Mouse (Mus musculus) embryonic fibroblast, embryonic 13.5 days (primary cell): Measurements from ENCODE around the gene Hip1. TPM values are rescaled to one million over a fixed set of nuclear protein-coding genes. Genes with fewer than 3 reads are reported as not detected.

Source experiments
- H3K27ac ChIP-seq: 2 replicates; pipeline ENCODE4 v1.5.1; 2012; ENCODE audit warnings: low read length, control low read depth, inconsistent platforms; ENCODE audit not compliant: insufficient read depth
- H3K4me1 ChIP-seq: 2 replicates; pipeline ENCODE4 v1.6.1; 2011; ENCODE audit warnings: low read length; ENCODE audit not compliant: control insufficient read depth, insufficient read depth
- H3K4me3 ChIP-seq: 2 replicates; pipeline ENCODE4 v1.5.1; 2011; ENCODE audit warnings: mild to moderate bottlenecking, control low read depth, low read length; ENCODE audit not compliant: insufficient read depth
- CTCF ChIP-seq: IDR thresholded peaks from 2 replicates; pipeline ENCODE4 v1.5.1; 2011; ENCODE audit warnings: mild to moderate bottlenecking, control low read depth, low read length, moderate library complexity, borderline replicate concordance; ENCODE audit not compliant: insufficient read depth
- POLR2A ChIP-seq: IDR thresholded peaks from 2 replicates; pipeline ENCODE4 v1.6.1; 2011; ENCODE audit warnings: low read depth, mild to moderate bottlenecking, control low read depth, low read length, moderate library complexity
- polyA plus RNA-seq: library from polyadenylated mRNA; stranded (reverse); fragments of >200 nt; gene quantifications from 2 replicates; pipeline ENCODE4 v1.2.4, GENCODE M21; 2011; ENCODE audit warnings: low read depth; ENCODE audit not compliant: missing spikeins, insufficient read length

The Hip1 gene
- polyA plus RNA-seq: 40.1 and 44.2 TPM in 2 replicates

DNA sequence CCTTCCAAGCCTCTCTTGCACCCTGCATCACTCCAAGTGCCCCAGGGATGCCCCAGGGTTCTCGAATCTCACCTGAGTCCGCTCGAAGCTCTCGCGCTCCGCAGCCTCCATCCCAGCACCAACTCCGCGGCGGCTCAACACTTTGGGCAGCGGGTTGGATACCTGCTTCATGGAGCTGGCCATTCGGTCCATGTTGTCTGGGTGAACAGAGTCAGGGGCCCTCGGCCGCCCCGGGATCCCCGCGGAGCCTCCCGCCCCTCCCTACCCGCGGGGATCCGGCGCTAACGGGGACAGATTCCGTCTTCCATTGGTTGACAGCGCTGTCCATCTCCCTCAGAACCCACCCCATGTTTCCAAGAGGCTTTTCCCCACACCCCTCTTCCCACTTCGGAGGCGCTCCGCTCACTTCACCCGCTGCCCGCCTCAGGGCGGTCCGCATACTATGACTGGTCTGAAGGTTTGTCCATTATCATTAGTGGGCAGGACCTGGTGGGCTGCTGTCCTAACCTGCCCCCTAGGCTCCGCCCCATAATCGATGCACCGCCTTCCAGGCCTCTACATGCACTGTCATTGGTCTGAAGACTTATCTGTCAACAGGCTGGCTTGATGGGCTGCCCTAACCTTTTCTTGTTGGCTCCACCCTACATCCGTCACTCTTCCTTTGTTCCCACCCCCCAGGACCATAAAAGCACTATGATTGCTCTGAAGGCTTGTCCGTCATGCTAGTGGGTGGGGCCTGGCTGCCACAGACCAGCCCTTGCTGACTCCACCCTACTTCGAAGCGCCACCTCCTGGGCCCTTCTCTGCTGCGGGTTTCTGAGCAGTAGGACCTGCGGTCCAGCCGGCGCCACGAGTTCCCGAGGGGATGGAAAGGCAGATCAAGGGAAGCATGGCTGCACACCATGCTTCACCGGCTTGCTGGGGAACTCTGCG lies at the start of gene Hip1:
Hip1 (minus strand) TSS at position 256 of the 933 bp plus-strand sequence.
- TF ChIP-seq POLR2A: peak; percentile 91
- TF ChIP-seq CTCF: 0 out of 2 replicates have a peak, but pooled peaks have one; percentile 7
- no peaks in the 10 kb centered on the region for H3K4me1 ChIP-seq
- H3K4me3 ChIP-seq: peak within 1 kb of the TSS; percentile 89
- no peak within 1 kb of the TSS for H3K27ac ChIP-seq

DNA sequence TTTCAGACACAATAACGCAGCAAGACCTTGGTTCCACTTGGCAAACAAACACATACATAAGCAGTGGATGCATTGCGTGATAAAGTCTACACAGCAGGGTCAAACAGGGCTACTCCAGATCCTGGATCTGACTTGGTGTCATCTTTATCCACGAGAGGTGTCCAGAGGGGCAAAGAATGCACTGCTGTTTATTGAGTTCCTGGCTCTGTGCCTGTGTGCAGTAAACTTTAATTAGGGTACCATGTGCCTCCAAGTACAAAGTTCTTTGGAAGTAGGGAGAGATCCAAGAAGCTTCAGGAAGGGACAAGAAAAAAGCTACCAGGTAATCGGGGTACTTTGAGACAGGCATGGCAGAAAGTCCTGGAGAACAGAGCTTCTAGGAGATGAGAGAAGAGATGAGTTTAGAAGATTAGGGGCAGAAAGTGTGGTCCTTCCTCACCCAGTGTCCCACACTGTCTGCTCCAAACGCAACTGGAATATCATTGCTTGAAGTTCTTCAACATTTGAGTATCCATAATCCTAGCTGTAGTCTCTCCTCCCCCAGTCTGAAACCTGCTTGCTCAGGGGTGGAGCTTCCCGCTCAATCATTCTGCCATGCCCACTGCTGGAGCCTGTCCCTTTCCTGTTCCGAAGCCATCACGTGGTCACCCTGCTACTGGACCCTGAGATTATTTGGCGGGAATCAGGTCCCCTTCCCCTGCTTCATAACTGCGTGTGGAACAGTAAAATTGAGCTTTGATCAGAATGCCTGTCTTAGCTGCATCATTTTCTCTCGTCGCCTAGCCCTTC lies 45.3 kb upstream of the Hip1 start:
- Histone ChIP-seq H3K4me3 (no peak overlapping the region), H3K4me1 (no peaks in the 10 kb centered on the region), H3K27ac (no peak overlapping the region)
- TF ChIP-seq CTCF (no peak), POLR2A (no peak)

DNA sequence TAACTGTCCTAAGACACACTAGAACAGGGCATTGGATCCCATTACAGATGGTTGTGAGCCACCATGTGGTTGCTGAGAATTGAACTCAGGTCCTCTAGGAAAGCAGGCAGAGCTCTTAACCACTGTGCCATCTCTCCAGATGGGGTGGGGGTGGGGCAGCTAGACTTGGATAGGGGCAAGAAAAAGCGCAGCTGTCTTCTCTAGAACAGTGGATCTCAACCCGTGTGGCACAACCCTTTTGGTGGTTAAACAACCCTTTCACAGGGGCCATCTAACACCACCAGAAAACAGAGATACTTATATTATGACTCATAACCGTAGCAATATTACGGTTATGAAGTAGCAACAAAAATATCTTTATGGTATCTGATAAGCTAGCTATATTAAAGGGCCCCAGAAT lies 42.8 kb upstream of the Hip1 start:
- Histone ChIP-seq H3K4me3 (no peak overlapping the region), H3K4me1 (no peaks in the 10 kb centered on the region), H3K27ac (no peak overlapping the region)
- TF ChIP-seq POLR2A (no peak), CTCF (no peak)

DNA sequence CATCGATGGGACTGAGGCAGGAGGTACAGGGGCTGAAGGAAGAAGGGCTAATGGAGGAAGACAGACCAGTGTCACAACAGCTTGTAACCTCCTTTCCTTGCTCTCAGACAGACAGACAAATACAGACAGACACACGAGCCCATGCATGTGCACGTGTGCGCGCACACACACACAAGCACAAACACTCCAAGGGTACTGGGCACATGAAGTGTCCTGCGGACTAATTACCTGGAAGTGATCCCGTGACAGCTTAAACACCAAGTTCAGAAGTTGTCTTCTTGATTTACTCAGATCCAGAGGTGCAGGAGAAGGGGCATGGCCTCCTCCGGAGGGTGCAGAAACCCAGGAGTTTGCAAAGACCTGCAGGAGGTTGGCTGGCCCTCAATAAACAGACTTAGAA lies 40.8 kb upstream of the Hip1 start:
- H3K4me1 ChIP-seq: no peaks in the 10 kb centered on the region
- H3K4me3 ChIP-seq: no peak overlapping the region
- no peak overlapping the region for H3K27ac ChIP-seq
- TF ChIP-seq POLR2A: no peak
- no peak for TF ChIP-seq CTCF

DNA sequence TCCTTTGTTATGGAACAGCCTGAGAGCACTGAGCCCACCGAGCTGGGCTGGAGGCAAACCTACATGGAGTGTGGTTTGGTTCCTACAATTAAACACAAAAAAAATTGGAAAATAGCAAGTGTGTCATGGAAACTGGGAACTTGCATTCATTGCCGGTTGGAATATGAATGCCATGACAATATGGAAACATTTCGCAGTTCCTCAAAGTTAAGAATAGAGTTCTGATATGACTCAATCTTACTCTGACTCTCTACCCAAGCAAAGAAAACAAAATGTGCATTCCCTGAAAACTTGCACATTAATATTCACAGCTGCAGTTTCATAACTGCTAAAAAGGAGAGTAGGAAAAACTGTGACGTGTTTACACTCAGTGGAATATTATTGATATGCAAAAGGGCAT lies 37.4 kb upstream of the Hip1 start:
- no peak for TF ChIP-seq POLR2A
- no peak for TF ChIP-seq CTCF
- Histone ChIP-seq H3K27ac (no peak overlapping the region), H3K4me3 (no peak overlapping the region)

DNA sequence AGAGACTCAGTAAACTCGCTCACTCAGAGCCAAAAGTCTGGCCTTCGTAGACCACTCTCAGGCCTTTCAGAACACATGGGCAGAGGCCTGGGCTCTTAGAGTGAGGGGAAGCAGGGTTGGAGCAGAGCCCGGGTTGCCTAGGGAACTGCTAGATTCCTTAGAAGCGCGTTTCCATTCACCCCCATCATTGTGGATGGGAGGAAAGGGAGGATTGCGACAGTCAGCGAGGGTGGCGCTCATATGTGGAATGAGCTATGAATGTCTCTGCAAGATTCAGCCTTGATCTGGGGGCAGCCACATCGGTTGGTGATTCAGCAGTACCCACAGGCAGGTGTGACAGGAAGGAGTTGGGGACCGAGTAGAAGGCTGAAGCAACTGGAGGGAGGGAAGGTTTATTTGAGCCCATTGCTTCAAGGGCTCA lies 34.4 kb upstream of the Hip1 start:
- TF ChIP-seq CTCF (no peak), POLR2A (no peak)

More for the DNA sequence above, 37.4 kb upstream of the Hip1 start:
- H3K4me1 ChIP-seq: no peaks in the 10 kb centered on the region

DNA sequence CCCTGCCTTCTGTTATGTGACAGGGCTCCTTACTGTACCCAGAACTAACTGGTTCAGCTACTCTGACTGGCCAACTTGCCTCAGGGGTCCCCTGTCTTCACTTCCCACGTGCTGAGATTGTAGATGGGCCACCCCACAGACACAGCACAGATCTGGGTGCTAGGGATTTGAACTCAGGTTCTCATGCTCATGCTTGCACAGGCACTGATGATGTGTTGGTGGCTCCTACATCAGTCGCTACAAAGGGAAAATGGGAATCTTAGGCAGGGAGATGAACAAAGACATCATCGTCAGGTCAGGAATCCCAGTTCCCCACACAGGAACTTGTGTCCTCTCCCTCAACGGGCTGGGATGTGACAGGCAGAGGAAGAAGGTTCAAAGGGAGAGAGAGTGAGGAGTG lies 31.1 kb upstream of the Hip1 start:
- Histone ChIP-seq H3K4me1 (no peaks in the 10 kb centered on the region), H3K27ac (no peak overlapping the region), H3K4me3 (no peak overlapping the region)
- no peak for TF ChIP-seq POLR2A

More for the DNA sequence above, 34.4 kb upstream of the Hip1 start:
- H3K4me1 ChIP-seq: no peaks in the 10 kb centered on the region
- H3K4me3 ChIP-seq: no peak overlapping the region
- no peak overlapping the region for H3K27ac ChIP-seq

DNA sequence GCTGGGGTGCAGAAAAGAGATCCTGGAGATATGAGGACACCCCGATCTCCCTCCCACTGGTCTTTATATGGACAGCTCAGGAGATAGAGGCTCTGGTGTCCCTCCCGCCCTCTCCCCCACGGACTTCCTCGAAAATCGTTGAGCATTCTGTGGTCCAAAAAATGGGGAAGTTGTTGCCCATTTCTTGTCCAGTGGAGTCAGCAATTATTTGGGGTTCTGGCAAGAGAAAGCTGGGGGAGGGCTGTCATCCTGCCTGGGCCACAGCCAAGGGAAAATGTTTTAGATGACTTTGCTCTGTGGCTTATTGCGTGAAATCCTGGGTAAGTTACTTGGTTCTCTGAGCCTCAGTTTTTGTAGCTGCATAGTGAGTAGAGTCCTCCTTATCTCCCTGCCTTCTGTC lies 28.1 kb upstream of the Hip1 start, which contains the start of gene Ccl24:
Ccl24 (minus strand) TSS at position 44 of the 400 bp plus-strand sequence.
- Histone ChIP-seq H3K27ac (no peak within 1 kb of the TSS), H3K4me1 (no peaks in the 10 kb centered on the region), H3K4me3 (no peak within 1 kb of the TSS)
- no peak for TF ChIP-seq POLR2A
- TF ChIP-seq CTCF: no peak

DNA sequence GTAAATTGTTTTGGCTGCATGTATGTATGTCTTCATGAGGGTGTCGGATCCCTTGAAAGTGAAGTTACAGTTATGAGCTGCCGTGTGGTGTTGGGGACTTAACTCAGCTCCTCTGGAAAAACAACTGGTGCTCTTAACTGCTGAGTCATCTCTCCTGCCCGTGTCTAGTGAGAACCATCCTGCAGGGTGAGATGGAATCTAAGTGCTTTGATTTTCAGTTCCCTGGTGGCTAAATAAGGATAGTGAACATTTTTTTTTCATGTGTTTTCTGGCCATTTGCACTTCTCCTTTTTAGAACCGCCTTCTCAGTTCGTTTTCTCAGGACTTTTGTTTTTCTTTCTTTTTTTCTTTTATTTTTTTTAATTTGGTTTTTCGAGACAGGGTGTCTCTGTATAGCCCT lies 23.8 kb upstream of the Hip1 start:
- Histone ChIP-seq H3K27ac (no peak overlapping the region), H3K4me1 (no peaks in the 10 kb centered on the region), H3K4me3 (no peak overlapping the region)
- TF ChIP-seq POLR2A: no peak
- no peak for TF ChIP-seq CTCF
